Mouse (Mus musculus): ENCODE data around the gene Foxd2. TPM values are rescaled to one million over a fixed set of nuclear protein-coding genes. Genes with fewer than 3 reads are reported as not detected.

The Foxd2 gene
- total RNA-seq, 2 experiments from 2014 or later = 0.85 to 0.90 TPM

DNA sequence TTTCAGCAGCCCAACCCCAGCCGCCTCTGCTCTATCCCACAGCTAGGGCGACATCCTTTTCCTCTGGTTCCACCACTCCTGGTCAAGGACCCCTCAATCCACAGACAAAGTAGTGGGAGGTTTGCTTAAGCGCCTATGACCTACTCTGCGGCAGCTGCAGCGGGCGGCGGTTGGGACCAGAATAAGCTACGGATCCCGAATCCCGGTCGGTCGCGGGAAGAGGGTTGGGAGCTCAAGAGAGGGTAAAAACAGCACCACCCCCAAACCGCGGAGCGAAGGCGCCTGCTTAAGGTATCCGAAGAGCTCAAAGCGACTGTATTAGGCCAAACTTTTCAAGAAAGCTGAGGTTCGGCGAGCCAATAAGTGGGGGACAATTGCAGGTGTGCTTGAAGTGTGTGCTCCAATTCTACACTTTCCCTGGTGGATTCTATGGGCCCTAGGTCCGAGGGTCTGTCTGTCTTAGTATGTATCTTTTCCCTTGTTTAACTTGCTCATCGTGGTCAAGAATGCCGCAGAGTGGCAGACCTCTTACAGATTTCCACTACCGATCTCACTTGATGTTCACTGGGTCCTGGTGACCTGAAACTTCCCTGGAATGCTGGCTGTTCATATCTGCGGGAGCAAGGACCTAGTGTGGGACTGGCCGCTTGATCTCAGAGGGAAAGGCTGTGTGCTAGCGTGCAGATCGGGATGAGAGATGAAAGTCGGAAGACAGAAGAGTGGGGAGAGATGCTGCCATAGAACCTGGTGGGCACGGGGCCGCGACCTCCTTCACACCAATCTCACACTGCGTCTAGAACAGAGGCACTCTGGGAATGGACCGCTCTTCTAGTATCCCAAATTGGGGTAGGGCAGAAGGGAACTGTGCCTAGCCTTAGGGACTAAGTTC, 4.3 kb upstream of the Foxd2 start:
- no peak for DNase-seq

DNA sequence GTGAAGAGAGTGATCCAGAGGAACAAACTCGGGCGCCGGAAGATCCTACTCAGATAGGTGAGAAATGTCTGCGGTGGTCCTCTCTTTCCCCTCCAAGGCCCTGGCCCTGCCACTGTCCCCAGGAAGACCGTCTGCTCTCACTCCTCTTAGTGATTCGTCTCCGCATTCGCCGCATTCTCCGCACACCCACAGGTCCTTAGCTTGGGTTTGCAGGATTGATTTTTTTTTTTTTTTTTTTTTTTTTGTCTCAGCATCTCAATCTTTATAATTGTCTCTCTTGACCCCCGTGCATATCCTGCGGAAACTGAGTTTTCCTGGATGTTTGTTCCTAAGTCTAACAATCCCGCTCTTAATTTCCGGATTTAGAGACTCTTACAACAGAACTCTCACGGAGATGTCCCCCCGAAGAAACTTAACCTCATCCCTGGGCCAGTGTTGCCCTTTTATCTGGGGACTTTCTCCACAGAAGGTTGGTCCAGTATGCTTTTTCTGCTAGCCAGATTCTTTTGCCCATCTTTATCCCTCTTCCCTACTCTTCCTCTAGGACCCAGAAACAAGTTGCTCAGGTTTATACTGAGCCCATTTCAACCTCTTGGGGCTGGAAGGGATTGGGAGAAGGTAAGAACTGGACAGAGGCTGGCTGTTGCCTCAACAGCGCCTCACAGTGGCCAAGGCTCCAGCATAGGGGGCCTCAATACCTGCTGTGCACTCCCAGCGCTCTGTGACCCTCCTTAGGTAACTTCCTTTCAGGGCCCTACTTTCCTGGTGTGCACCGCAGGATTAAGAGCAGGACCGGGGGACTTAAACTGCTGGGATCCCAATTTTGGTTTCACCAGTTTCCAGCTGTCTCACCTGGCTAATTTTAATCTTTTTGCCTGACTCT, 1.2 kb upstream of the Foxd2 start:
- DNase-seq = peak; percentile 41

DNA sequence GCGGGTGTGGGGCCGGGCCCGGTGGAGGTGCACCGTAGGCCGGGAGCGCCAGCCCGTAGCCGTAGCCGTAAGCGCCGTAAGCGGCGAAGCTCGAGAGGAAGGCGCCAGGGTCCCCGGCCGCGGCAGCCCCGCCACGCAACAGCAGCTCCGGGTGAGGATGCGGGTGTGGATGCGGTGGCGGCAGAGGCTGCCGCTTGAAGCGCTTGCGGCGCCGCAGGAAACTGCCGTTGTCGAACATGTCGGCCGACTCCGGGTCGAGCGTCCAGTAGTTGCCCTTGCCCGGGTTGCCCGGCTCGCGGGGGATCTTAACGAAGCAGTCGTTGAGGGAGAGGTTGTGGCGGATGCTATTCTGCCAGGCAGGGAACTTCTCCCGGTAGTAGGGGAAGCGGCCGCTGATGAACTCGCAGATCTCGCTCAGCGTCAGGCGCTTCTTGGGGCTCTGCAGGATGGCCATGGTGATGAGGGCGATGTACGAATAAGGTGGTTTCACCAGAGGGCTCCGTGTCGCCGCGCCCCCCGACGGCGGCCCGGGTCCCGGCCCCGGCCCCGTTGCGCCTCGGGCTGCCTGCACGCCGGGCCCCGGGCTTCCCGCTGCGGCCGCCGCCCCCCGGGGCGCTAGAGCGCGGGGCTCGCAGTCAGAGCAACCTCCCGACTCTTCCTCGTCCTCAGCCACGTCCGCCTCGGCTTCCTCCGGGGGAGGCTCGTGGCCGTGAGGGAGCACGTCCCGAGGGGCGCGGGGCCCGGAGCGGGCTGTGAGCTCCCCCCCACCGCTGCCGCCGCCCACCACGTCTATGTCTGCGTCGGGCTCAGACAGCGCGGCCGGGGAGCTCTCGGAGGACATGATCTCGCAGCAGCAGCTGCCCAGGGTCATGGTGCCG, 483 bp downstream of the Foxd2 start:
- DNase-seq = peak; percentile 38

DNA sequence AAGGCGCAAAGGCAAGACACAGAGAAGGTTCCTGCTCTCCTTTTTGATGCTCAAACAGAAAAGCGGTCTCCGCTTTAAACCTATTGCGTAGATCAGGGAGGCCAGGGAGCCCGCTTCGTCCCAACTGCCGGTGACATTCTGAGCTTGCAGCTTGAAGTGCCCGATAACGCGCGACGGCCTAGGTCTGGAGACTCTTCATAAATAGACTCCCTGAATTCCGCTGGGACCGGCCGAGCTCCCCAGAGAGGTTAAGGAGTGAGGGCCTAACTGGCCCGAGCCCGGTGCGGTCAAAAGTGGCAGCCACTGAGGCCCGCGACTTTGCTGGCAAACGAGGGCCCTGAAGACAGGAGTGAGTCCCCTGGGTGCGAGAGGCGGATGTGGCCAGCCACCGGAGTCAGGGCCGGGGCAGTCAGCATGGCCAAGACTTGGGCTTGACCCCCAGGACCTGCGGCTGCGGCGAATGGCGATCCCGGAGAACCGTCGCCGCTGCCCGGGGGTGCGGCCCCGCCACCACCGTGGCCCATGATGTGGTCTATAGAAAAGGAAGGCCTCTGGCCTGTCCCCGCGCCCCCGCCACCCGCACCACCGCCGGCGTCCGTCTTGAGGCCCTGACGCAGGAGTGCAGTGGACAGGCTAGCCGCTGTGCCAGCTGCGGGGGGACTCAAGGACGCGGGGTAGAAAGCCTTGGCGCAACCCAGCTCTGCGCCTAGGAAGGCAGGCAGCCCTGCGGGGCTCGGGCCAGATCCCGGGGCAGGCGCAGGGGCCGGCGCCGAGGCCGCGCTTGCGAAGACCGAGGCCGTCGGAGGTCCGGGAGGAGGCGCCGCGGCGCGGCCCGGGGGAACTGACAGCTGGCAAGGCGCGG, 1.4 kb downstream of the Foxd2 start:
- DNase-seq = peak; percentile 19

DNA sequence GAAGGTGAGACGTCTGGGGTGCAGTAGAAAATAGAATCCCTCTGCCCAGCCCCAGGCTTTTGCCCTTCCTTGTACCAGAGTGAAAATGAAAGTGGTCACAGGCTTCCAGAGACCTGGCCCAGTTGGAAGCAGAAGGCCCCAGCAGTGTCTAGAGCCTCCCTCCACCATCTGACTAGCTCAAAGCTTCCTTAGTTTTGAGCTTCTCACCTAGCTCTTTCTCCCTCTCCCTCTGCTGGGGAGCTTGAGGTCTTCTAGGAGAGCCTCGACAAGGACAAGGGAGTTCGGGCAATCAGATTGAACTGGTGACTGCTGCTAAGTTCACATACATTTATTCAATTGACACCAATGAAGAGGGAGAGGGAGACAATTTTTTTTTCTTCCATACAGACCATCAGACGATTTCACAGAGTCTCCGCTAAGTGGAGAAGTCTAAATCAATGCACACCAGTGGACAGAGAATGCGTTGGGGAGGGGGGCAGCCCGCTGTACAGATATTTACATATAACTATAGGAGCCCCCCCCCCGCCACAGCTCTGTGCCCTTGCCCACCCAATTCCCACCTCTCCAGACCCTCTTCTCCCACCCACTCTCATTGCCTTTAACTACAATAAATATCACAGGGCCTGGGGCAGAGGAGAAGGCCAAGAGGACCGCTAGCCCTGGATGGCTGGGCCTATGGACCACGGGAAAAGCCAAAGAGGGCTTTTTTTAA, 2.5 kb downstream of the Foxd2 start:
- no peak for DNase-seq

DNA sequence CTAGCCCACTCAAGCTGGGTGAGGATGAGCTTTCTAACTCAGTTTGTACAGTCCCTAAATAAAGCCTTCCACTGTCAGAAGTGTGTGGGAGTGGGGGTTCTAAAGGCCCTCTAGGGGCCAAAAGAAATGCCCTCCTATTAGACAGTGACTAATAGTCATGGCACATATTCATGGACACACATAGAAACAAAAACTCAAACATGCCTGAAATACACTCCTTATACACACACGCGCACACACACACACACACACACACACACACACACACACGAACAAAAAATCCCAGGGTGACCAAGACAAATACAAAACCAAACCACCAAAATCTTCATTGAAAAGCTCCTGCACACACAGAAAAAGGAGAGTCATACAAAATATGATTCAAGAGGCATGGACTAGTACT, 3.2 kb downstream of the Foxd2 start:
- DNase-seq = no peak

DNA sequence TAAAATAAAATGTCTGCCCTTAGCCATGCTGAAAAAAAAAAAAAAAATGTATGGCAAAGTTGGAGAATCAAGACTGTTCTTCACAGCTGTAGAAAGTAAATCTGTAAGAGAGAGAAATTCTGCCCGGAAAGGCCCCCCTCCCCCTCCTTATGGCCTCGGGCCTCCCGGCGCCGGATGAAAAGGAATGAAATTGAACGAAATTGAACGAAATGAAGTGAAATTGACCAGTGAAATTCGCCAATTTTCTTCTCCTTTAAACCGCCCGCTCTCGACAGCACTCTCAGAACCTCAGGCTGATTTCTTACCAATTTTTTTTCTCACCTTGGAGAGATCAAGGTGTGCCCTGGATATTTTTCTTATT, 5.3 kb downstream of the Foxd2 start:
- no peak for DNase-seq

DNA sequence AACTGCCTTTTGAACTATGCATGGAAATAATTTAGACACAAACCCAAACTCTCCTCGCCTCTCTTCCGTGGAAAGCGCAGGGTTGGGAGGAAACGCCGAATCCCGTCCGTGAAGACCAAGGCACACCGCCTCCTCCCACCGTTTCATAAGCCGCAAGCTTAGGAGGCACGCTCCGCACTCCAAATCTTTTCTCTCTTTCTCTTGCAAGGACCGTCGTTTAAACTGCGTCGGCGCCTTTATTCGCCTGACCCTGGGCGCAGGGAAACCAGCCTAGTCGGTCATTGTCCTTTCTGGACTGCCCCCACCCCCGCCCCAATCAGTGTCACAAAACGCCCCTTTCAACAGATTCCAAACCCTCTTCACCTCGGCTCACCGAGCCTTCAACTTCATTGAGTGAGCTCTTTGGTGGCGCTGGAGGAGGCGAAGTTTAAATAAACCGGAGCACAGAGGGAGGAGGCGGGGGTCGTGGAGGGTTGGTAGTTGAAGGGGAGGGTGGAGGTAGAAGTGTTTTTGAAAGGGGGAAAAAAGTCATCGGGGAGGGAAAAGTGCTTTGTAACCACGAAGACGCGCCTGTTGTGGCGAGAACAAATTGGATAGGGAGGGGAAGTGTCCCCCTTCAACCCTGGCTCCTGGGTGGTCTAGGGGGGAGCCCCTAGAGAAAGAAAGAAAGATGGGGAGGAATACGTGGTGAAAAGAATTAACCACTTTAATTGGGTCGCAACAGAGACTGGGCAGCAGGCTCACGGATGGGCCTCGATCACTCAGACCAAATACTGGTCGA, 5.8 kb downstream of the Foxd2 start:
- no peak for DNase-seq

DNA sequence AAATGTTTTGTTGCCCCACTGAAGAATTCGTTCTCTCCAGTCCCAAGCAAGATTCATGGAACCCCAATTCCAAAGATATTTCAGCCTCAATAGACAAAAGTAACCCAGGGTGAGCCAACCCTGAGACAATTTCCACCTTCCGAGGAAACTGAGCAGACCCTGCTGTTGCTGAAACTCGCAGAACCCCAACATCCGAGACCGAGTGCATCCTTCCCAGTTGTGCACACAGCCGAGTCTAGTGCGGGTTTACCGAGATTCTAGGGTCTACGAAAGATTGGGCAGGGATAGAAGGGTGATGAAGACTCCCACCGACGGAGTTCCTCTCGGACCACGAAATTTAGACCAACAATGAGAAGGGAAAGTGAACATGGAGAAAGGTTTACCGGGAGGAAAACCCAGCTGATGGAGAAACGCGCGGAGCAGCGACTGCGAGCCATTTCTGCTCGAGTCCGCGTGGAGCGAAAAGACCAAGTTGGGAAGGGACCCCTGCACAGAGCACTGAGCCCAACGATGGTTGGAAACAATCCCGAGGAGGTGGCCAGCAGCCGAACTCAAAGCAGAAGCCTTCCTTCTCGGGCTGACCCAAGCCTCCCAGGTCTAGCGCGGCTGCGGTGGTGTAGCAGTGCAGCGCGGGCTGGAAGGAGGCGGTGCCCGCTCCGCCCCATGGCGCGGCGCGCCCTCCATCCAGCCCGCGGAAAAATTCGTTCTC, 6.9 kb downstream of the Foxd2 start:
- peak; percentile 20 for DNase-seq

DNA sequence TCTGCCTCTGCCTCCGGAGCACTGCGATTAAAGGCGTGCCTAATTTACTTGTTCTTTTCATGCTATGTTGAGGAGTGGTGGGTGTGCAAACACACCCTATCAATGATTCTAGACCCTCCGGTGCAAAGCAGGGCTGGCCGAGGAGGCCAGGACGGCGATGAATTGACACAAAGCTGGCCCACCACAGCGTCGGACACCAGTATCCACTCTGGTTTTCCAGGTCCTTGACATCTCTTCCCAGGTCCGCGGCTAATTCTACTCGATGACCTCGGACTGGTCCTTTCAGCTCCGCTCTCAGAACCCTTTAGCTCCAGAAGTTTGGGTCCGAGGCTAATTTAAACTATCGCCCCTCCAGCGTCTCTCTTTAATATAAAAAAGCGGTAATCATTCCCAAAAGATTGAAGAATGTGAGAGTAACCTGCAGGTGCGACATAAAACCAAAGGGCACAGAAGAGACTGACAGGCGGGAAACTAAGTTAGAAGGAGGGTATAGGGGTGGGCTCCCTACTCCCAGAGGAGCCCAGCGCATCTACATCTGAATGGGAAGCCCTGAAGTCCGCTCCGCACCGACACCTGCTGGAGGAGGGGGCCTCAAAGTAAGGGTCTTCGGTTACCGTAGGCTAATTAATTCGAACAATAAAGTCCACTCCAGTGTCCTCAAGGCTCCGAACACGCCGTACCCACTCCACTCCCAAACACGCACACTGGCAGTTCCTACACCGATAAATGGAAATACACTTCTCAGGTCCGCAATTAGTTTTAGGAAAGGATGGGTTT, 7.6 kb downstream of the Foxd2 start:
- DNase-seq = no peak

DNA sequence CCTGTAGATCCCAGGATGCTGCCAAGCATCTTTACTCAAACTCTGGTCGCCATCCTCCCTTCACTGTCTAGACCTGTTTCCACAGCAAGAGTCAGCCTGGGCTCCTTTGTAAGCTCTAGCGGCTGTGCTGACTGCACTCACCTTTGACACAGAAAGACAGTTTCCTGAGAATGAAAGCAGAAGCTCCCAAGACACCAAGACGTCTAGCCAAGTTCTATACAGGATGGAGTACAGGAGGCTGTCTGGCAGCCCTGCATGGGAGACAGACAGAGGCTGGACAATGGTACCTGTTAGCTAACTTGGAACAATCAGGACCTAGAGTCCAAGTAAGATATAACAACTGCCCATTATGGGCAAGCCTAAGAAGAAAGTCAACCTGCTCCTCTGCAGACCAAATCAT, 8.8 kb downstream of the Foxd2 start:
- DNase-seq = no peak

DNA sequence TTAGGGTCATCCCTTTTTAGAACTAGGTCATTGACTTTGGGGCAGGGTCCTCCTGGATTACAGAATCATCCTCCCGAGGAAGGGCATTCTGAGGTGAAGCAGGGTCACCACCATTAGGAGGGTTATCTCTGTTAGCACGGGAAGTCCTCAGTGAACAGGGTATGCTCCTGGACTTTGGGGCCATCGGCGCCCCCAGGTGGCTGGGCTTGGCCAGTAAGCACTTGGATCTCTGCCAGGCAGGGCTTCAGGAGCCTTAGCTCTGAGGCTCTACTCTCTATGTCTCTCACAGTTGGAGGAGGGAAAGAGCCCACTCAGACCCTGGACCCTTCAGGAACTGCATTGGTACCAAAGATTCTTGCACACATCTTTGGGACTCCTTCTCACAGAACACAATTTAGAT, 10.8 kb downstream of the Foxd2 start:
- peak; percentile 50 for DNase-seq

DNA sequence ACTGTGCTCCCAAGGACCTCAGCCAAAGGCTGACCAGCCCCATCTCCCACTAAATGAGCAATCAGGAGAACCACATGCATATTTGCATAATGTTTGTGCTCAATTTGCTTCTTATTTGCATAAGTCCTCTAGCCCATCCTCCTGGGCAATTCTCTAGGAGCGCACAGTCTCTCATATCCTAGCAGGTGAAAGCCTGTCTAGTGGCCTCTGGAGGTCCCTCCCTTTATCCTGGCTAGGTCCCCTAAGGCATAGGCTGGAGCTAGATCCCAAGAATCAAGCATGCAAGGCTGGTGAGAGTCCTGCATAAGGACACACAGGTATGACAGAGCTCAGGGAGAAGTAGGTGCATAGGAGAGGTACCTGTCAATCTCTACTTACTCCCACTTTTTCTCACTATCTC, 26.4 kb downstream of the Foxd2 start:
- DNase-seq = no peak

DNA sequence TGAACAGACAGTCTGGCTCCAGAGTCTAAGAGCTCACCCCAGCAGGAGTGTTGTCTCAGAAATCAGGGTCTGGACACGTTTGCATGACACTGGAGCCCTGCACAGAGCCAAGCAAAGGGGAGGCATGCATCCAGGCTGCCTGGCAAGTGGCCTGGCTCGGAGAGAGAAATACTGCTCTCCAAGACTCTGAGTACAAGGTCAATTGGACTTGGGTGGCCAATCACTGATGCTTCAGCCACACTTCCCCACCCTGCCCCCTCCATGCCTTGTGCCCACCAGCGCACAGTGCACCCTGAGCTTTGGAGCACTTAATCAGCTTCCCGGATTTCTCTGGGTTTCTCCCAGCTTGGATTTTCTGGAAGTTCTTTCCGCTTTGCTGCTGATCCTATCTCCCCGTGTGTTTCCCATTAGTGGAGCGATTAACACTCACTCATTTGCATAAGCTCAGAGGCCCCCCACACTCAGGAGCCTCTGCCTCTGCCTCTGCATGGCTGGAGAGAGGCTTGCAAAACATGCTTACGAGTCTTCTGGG, 32.2 kb downstream of the Foxd2 start:
- DNase-seq = no peak

DNA sequence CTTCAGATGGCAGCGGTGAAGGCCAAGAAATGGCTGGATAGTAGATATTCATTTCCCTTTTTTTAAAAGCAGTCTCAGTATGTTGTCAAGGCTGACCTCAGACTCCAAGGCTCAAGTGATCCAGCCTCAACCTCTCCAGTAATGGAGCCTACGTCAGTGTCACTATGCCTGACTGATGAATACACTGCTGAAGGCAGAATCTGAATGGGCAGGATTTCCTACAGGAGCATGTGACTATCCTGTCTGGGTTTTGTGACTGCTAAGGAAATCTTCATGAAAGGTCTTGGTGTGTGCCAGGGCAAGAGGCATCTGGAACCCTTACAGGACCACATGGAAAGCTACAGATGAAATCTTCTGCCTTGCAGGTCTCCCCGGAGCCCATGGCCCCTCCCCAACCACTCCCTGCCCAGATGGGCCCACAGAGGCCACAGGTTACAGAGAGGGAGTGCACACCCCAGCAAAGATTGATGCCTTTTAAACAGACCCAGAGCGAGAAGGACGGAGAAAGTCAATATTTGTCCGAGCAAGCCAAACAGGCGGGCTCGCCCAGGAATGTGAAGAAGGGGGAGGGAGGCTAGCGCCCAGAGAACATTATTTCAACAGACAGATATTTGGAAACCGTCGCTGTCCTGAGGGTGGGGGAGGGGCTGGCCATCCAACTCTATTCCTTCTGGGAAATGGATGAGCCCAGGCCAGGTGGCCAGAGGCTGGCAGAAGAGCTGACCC, 38.7 kb downstream of the Foxd2 start:
- DNase-seq = no peak

DNA sequence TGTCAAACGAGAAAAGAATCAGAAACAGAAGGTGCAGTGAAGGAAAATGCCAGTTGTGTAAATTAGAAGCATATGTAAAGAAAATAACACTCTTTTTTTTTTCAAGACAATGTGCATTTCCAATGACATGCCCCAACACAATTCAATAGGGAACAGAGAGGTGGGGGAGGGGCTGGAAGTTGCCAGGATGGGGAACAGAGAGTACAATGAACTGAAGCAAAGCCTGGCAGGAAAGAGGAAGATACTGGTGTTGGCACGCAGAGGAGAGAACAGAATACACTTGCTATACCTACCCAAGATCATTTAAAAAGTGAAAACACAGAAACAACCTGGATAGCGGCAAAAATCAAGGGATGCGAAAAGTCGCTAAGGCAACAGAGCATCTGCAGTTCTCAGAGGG, 45.5 kb downstream of the Foxd2 start:
- no peak for DNase-seq

DNA sequence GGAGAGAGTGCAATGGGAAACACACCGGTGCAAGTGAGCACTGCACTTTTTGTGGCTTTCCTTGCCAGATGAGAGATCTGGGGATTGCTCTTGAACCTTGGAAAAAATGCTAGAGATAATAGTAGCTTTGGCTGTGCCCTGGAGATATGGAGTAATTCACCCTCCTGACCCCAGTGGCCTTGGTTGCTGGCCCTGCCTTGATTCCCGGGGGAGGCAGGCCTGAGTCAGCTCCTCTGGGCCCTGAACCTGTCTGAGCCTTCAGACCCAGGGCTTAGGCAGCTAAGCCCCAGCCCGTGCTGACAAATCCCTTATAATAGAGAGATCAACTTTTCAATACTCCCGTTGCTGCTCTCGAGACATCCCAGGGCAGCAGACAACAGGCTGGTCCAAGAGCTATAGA, 50.2 kb downstream of the Foxd2 start:
- DNase-seq = no peak
